Mouse (Mus musculus) liver, adult (tissue): ENCODE results near the gene Trim8.

ENCODE experiments used
- GATA4 ChIP-seq: IDR thresholded peaks from 2 replicates; pipeline ENCODE4 v1.6.1; 2014; ENCODE audit warnings: mild to moderate bottlenecking, low read length; ENCODE audit not compliant: insufficient replicate concordance

Gene Trim8

DNA sequence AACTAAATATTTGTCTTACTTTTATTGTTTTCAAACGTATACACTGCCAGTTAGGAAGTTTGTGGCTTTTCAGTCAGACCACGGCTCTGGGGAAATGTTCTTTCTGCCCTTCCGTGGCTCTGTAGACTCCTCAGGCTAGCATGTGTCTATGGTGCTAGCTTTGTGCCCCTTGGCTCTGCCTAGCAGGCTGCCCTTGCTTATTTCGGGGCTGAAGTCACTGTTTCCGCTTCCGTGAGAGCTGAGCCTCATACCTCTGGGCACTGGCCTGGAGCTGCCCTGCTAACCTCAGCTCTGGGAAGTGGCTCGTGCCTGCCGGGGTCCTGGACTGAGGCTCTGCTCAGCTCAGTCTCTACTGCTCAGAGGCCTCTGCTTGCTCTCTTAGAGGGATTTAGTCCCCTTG is 6.4 kb upstream of the Trim8 start:
- no peak for TF ChIP-seq GATA4

- no peak for TF ChIP-seq GATA4
Measured at GRCm38 (mm10) chr19:46497230-46497629, 4.3 kb upstream of the Trim8 start.

DNA sequence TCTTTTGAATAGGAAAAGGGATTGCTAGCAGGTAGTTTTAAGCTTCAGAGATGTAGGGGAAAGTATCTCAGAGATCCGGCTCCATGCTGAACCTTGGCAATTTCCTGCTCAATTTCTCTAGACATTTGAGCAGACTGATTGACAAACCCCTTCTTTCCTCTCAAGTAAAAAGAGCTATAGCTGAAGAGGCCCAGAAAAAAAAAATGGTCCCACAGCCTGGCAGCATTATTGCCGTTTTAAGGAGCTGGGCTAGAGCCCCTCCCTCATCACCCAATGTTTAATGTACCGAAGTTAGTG is 2.0 kb upstream of the Trim8 start:
- TF ChIP-seq GATA4: no peak

DNA sequence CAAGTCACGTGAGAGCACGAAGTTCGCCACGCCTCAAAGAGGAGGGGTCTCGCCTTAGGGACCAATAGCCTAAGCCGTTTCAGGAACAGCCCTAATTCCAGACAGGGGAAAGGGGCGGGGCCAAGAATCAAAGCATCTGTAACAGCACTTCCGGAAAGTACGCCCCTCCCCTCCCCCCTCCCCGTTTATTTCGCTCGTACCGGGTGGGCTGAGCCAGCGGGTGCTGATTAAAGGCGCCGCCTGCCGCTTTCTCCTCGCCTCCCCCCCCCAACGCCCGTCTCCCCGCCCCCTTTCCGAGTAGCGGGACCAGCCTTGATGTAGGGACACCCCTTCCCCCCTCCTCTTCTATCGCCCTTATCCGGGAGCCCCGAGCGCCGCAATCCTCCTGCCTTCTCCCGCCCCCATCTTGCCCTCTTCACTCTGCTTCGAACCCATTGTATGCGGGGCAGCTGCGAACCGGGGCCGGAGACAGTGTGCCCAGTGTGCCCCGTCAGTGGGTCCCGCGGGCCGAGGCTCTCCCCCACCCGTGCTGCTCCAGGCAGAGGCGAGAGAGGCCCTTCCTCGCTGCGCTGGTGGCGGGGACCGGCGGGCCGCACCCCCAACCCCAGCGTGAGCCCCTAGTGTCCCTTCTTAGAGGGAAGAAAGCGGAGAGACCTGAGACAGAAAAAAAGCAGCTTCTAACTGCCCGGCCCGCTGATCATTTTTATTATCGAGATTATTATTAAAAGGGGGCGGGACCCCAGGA is 1.5 kb upstream of the Trim8 start:
- TF ChIP-seq GATA4: peak; percentile 35; the same call in 1 of the 2 replicates

DNA sequence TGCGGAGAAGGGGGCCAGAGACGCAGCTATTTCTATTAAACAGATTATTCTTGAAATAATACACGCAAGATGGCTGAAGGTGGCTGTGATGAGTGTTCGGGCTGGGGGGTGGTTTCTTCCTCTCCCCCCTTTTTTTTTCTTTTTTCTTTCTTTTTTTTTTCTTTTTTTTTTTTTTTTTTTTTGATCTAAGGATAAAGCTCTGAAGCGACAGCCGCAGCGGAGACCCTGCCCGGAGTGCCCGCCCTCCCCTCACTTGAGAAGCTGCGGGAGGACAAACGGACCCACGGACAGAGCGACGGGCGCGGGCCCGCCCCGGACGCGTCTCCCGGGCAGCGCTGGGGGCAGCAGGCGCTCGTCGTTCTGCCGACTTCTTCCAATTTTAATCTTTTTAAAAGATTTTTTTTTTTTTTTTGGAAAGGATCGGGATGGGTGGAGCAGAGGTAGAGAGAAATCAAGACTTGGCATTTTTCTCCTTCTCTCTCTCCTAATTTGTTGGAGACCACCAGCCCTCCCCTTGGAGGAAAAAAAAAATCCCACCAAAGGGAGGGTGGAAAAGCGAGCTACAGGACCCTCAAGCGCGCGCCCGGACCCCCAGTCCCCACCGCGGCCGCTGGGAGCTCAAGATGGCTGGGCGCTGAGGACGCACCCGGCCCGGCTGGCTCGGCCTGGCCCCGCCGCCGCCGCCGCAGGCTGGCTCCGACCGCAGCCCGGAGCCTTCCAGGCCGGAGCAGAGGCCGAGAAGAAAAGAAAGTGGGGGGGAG is 741 bp upstream of the Trim8 start:
- TF ChIP-seq GATA4: no peak

DNA sequence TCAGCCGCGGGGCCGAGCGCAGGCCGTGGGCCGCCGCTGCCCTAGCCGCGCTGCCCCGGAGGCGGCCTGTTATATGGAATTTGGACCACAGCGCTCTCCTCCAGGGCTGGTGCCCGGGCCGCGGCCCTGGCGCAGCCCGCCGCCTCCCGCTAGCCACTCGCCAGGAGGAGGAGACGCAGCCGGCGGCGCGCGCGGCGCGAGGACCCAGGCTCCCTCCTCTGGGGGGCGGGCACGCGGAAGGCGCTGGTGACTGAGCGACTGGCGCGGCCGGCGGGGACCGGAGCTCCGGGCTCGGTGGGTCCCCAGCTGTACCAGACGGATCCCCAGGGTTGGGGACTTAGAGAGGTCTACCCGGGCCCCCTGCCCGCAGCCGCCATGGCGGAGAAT is 560 bp downstream of the Trim8 start:
- TF ChIP-seq GATA4: no peak

- peak; percentile 57; the same call in 1 of the 2 replicates for TF ChIP-seq GATA4
Measured at GRCm38 (mm10) chr19:46502471-46503166, 1.1 kb downstream of the Trim8 start.

DNA sequence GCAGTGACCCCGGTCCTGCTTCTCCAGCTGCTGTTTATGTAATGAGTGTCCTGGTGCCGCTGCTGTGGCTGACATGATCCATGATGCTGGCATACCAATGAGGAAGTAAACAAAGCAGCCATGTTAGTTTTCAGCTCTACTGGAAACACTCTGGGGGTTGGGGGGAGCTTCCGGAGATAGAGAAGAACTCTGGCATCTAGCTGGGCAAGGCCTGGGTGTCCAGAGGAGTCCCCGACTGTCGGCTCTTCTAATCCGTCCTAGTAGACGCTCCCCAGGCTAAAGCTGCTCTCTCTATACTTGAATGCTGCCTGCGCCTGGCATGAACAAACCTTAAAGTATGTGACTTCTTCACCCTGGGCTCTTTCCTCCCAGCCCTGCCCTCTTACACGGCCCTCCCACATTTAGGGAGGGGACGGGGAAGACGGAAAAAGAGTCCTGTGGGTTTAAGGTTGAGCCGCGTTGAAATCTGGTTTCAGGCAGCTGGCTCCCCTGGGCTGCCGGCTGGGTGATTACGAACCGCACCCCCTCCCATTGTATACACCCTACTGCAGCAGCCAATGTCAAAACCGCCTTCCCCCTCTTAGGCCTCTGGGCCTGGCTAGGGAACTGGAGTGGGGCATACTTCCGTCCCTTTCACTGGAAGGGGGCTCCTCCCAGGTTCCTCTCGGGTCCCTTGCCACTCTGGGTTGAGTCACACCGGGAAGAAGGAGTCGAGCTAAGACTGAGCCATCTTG is 2.0 kb downstream of the Trim8 start:
- TF ChIP-seq GATA4: no peak

DNA sequence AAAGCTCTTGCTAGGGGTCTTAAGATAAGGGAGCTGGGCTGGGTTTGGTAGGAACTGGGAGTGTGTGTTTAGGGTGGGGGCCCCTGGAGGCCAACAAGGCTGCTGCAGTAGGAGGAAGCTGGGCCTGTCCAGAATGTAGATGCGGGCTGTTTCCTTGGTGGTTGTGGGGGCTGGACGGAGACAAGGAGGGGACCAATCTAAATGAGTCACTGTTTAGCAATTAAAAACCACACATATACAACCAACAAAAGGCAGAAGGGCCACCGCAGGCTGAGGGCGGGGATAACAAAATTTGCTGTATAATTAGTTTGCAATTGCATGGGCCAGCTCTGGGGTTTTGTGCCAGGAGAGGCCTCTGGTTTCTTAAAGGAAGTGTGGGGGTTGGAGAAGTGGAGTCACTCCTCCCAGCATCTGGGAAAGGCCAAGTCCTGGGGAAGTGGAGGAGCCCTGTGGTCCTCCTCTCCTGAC is 2.6 kb downstream of the Trim8 start:
- no peak for TF ChIP-seq GATA4

DNA sequence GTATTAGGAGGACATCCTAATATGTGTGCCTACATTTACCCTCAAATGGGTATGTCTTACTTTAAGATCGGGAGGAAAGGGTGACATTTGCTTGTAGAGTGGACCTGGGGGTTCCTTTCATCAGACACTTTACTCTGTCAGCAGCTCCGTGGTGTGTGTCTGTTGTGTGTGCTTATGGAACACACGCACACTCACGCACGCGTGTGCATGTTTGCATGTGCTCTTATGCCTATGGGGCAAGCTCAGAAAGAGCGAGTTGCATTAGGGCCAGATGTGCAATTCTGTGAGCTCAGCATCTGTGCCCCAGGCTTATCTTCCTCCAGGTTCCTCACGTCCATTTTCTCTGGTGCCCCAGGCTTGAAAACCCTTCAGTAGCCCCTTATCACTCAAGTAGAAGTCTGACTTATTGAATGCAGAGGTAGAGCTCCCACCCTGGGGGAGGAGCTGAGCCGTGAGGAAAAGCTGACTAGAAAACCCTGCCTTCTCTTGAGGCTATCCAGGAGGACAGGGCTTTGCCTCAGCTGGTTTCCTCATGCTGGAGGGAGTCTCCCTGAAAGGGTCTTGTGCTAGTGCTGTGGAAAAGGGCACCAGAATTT is 3.4 kb downstream of the Trim8 start:
- no peak for TF ChIP-seq GATA4

- TF ChIP-seq GATA4: no peak
Measured at GRCm38 (mm10) chr19:46505646-46506371, 4.3 kb downstream of the Trim8 start.

GRCm38 (mm10) chr19:46506372-46506717 is 4.8 kb downstream of the Trim8 start:
- TF ChIP-seq GATA4: no peak

DNA sequence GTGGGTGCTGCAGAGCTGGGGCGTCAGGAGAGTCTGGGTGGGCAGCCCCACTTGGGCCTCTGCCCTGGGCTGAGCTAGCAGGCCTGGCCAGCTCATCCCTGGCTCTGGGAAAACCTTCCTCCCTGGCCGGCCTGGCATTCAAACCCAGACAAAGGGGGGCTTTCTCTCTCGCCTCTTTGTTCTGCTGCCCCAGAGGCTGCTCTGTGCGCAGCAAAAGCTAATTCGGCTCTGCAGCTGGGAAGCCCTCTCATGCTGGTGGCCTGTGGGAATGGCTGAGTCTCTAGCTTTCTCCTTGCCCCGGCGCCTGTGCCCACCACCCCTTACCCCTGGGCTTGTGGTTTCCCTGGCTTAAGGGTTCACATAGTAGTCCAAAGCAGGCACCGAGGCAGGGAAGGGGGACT is 5.7 kb downstream of the Trim8 start:
- no peak for TF ChIP-seq GATA4

DNA sequence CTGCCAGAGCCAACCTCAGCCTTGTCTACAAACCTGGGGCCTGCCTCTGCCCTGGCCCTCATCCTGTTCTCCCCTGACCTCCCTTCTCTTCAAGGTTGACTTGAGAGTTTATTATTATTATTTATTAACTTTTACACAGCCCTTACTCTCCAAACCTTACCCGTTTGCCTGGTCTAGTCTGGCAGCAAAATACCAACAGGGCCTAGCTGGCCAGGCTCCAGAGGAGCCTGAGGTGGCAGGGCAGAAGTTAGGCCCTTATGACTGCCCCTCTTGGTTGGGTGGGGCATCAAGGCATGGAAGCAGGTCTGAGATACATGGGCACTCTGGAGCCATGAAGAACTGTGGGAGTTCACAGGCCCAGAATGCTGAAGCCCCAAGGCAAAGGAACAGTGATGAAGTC is 6.3 kb downstream of the Trim8 start:
- no peak for TF ChIP-seq GATA4
